Mouse (Mus musculus): ENCODE data around the gene Gpbp1l1. TPM values are rescaled to one million over a fixed set of nuclear protein-coding genes. Genes with fewer than 3 reads are reported as not detected.

The Gpbp1l1 gene
- 25.1 and 31.5 TPM in 2 replicates for polyA plus RNA-seq (2015; fragmentation: Nextera tagmentation; extraction: Ambion mirVana)

GRCm38 (mm10) chr4:116557306-116558121 lies at the start of gene Gpbp1l1:
Gene Gpbp1l1, plus strand, starts transcription at chr4:116557658.
- Histone ChIP-seq H3K4me1 (ENCODE audit: control insufficient read depth, insufficient read depth, low read length) (peaks cover 7% of the 10 kb centered on the region; the same call in 1 of the 2 replicates), H3K9me3 (replicated peaks; ENCODE audit: control insufficient read depth, low read length) (no peaks in the 10 kb centered on the region), H3K4me2 (ENCODE audit: low read depth, low read length) (peak within 1 kb of the TSS; percentile 78), H3K4me3 (ENCODE audit: low read length) (peak within 1 kb of the TSS; percentile 87), H3K27me3 (ENCODE audit: control insufficient read depth, insufficient read depth, low read length) (no peaks in the 10 kb centered on the region), H3K27ac (ENCODE audit: low read length) (peak within 1 kb of the TSS; percentile 98), H3K9ac (ENCODE audit: low read length) (peak within 1 kb of the TSS; percentile 94), H3K36me3 (ENCODE audit: control insufficient read depth, insufficient read depth) (peaks cover 6% of the 10 kb centered on the region)
- peak; percentile 97 for ATAC-seq (replicated peaks; ENCODE audit: extremely low read depth, insufficient read depth, low FRiP score)
- under 1% methylated on average over 77 of the region's 78 CpGs for WGBS

- H3K4me2 ChIP-seq (ENCODE audit: low read depth, low read length): no peak overlapping the region
- no peak overlapping the region for H3K9ac ChIP-seq (ENCODE audit: low read length)
- H3K9me3 ChIP-seq (replicated peaks; ENCODE audit: control insufficient read depth, low read length): no peaks in the 10 kb centered on the region; the same call in 1 of the 2 replicates
- no peaks in the 10 kb centered on the region for H3K4me1 ChIP-seq (ENCODE audit: control insufficient read depth, insufficient read depth, low read length)
- H3K4me3 ChIP-seq (ENCODE audit: low read length): no peak overlapping the region
- peaks cover 11% of the 10 kb centered on the region for H3K36me3 ChIP-seq (ENCODE audit: control insufficient read depth, insufficient read depth)
- no peak overlapping the region for H3K27ac ChIP-seq (ENCODE audit: low read length)
- 59% methylated on average over 2 of the region's 2 CpGs for WGBS
- no peak for ATAC-seq (replicated peaks; ENCODE audit: extremely low read depth, insufficient read depth, low FRiP score)
- no peaks in the 10 kb centered on the region for H3K27me3 ChIP-seq (ENCODE audit: control insufficient read depth, insufficient read depth, low read length)
Observed at GRCm38 (mm10) chr4:116531109-116531508, 26.3 kb upstream of the Gpbp1l1 start.

DNA sequence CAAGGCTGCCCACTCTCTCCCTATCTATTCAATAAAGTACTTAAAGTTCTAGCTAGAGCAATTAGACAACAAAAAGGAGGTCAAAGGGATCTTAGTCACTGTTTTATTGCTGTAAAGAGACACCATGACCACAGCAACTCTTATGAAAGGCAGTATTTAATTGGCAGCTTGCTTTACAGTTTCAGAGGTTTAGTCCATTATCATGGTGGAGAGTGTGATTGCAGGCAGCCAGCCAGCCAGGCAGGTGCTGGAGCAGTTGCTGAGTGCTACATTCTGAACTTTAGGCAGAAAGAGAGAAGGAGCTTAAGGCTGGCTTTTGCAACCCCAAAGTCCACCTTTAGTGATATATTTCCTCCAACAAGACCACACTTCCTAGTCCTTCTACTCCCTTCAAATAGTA lies 21.1 kb upstream of the Gpbp1l1 start:
- Histone ChIP-seq H3K4me1 (ENCODE audit: control insufficient read depth, insufficient read depth, low read length) (no peaks in the 10 kb centered on the region), H3K9me3 (replicated peaks; ENCODE audit: control insufficient read depth, low read length) (no peaks in the 10 kb centered on the region; the same call in 1 of the 2 replicates), H3K27ac (ENCODE audit: low read length) (no peak overlapping the region), H3K4me3 (ENCODE audit: low read length) (no peak overlapping the region), H3K4me2 (ENCODE audit: low read depth, low read length) (no peak overlapping the region), H3K27me3 (ENCODE audit: control insufficient read depth, insufficient read depth, low read length) (no peaks in the 10 kb centered on the region), H3K36me3 (ENCODE audit: control insufficient read depth, insufficient read depth) (peaks cover 9% of the 10 kb centered on the region), H3K9ac (ENCODE audit: low read length) (no peak overlapping the region)
- no peak for ATAC-seq (replicated peaks; ENCODE audit: extremely low read depth, insufficient read depth, low FRiP score)

- H3K9ac ChIP-seq (ENCODE audit: low read length): no peak overlapping the region
- no peak overlapping the region for H3K27ac ChIP-seq (ENCODE audit: low read length)
- no peaks in the 10 kb centered on the region; the same call in 1 of the 2 replicates for H3K9me3 ChIP-seq (replicated peaks; ENCODE audit: control insufficient read depth, low read length)
- no peak for ATAC-seq (replicated peaks; ENCODE audit: extremely low read depth, insufficient read depth, low FRiP score)
- no peaks in the 10 kb centered on the region for H3K4me1 ChIP-seq (ENCODE audit: control insufficient read depth, insufficient read depth, low read length)
- WGBS: 86% methylated on average over 3 of the region's 3 CpGs
- no peak overlapping the region for H3K4me2 ChIP-seq (ENCODE audit: low read depth, low read length)
- H3K27me3 ChIP-seq (ENCODE audit: control insufficient read depth, insufficient read depth, low read length): no peaks in the 10 kb centered on the region
- peaks cover 10% of the 10 kb centered on the region for H3K36me3 ChIP-seq (ENCODE audit: control insufficient read depth, insufficient read depth)
- H3K4me3 ChIP-seq (ENCODE audit: low read length): no peak overlapping the region
Observed at GRCm38 (mm10) chr4:116537737-116538136, 19.7 kb upstream of the Gpbp1l1 start.

GRCm38 (mm10) chr4:116550432-116550831 lies 7.0 kb upstream of the Gpbp1l1 start:
- H3K9ac ChIP-seq (ENCODE audit: low read length): no peak overlapping the region
- no peaks in the 10 kb centered on the region for H3K27me3 ChIP-seq (ENCODE audit: control insufficient read depth, insufficient read depth, low read length)
- H3K27ac ChIP-seq (ENCODE audit: low read length): no peak overlapping the region
- ATAC-seq (replicated peaks; ENCODE audit: extremely low read depth, insufficient read depth, low FRiP score): no peak
- no peaks in the 10 kb centered on the region for H3K4me1 ChIP-seq (ENCODE audit: control insufficient read depth, insufficient read depth, low read length)
- no peak overlapping the region for H3K4me2 ChIP-seq (ENCODE audit: low read depth, low read length)
- peaks cover 8% of the 10 kb centered on the region for H3K36me3 ChIP-seq (ENCODE audit: control insufficient read depth, insufficient read depth)
- WGBS: 59% methylated on average over 1 of the region's 1 CpGs
- no peak overlapping the region for H3K4me3 ChIP-seq (ENCODE audit: low read length)
- no peaks in the 10 kb centered on the region for H3K9me3 ChIP-seq (replicated peaks; ENCODE audit: control insufficient read depth, low read length)

DNA sequence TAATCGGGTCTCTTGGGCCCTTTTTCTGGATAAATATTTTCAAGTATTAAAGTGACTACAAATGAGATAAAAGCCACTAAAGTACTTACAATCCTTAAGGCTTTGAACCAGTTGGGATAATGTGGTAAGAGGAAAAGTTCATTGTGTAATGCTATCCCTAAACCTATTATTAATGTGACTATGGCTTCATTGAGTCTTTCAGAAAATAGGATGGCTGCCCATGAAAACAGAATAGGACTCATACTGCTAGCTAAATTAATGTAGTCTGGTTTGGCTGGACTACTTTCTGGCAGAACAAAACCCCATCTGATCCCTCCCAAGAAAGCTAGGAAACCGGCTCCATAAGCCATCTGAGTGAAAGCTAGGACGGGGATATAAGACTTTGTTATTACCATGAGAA lies 4.4 kb upstream of the Gpbp1l1 start:
- Histone ChIP-seq H3K9ac (ENCODE audit: low read length) (no peak overlapping the region), H3K27me3 (ENCODE audit: control insufficient read depth, insufficient read depth, low read length) (no peaks in the 10 kb centered on the region), H3K4me2 (ENCODE audit: low read depth, low read length) (no peak overlapping the region), H3K9me3 (replicated peaks; ENCODE audit: control insufficient read depth, low read length) (no peaks in the 10 kb centered on the region), H3K27ac (ENCODE audit: low read length) (no peak overlapping the region), H3K4me3 (ENCODE audit: low read length) (no peak overlapping the region), H3K4me1 (ENCODE audit: control insufficient read depth, insufficient read depth, low read length) (no peaks in the 10 kb centered on the region), H3K36me3 (ENCODE audit: control insufficient read depth, insufficient read depth) (peaks cover 8% of the 10 kb centered on the region)
- WGBS: 85% methylated on average over 3 of the region's 3 CpGs
- no peak for ATAC-seq (replicated peaks; ENCODE audit: extremely low read depth, insufficient read depth, low FRiP score)

DNA sequence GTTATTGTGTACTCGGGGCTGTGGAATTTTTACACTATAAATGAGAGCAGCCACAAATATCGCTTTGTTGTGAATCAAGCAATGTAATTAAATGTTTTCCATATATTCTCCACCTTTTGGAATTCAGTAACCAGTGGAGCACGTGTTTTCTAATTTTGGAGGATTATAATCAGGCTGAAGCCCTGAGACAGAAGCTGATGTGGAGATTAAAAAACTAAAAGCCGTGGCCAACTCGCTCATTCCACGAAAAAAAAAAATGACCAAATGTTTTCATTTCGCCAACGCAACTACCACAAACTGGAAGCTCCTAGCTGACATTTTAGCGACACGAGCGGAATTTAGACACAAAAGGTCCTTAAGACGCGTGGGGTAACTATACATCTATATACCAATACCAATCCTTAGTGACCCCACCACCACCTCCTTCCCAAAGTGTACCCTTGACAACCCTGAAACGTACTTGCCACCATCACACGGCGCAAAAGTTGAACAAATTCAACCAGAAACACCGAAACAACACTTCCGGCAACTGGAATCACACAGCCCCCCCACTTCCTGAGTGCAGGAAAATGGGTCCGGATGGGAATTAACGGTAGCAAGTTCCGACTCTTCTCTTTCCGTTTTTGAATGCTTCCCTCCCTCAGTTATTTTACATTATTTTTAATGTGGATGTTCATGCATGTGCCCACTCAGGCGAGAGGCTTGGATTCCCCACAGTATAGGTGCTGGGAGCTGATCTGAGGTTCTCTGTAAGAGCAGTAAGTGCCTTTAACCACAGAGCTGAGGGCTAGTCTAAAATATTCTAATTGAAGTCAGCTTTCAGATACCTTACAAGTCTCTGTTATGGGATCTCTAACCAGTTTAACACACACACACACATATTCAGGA lies 1.8 kb upstream of the Gpbp1l1 start, which contains the start of gene Tmem69:
Gene Tmem69, minus strand, starts transcription at position 524 of the 888 bp plus-strand sequence.
- peak within 1 kb of the TSS; percentile 68 for H3K4me2 ChIP-seq (ENCODE audit: low read depth, low read length)
- no peaks in the 10 kb centered on the region for H3K9me3 ChIP-seq (replicated peaks; ENCODE audit: control insufficient read depth, low read length)
- WGBS: 3% methylated on average over 23 of the region's 23 CpGs
- peak within 1 kb of the TSS; percentile 87 for H3K4me3 ChIP-seq (ENCODE audit: low read length)
- ATAC-seq (replicated peaks; ENCODE audit: extremely low read depth, insufficient read depth, low FRiP score): no peak
- H3K27ac ChIP-seq (ENCODE audit: low read length): peak within 1 kb of the TSS; percentile 98
- peaks cover 8% of the 10 kb centered on the region for H3K36me3 ChIP-seq (ENCODE audit: control insufficient read depth, insufficient read depth)
- H3K27me3 ChIP-seq (ENCODE audit: control insufficient read depth, insufficient read depth, low read length): no peaks in the 10 kb centered on the region
- H3K4me1 ChIP-seq (ENCODE audit: control insufficient read depth, insufficient read depth, low read length): peaks cover 7% of the 10 kb centered on the region; the same call in 1 of the 2 replicates
- H3K9ac ChIP-seq (ENCODE audit: low read length): peak within 1 kb of the TSS; percentile 92

DNA sequence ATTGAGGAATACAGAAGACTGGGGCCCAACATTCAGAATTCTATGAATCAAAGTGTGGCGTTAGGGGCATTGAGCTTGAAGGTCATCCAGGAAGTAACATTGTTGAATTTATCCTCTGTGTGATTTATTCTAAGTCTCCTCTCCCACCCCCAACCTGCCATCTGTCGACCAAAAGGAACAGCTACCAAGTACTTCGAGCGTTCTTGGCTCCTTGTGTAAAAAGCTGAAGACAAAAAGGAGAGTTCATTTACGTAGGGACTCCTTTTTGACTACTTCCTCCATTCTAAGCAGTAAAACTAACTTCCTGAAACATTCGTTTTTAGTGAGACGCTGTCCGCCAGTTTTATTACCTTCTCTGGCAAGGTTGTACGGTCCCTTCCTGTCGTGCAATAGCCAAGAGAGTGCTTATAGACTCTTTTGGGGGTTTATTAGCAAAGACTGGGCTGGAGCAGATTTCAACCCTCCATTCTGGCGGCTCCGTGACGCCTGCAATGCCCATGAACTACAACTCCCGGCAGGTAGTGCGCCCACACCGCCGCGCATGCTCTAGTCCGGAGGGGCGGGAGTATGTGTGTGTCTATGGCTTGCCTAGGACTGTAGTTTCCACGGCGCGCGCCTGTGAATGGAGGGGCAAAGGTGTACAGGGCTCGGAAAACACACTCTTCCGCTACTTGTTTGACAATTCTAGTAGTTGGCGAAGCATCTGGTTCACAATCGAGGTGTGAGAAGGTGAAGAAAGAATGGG lies 725 bp upstream of the Gpbp1l1 start:
- ATAC-seq (replicated peaks; ENCODE audit: extremely low read depth, insufficient read depth, low FRiP score): peak; percentile 94
- Histone ChIP-seq H3K4me2 (ENCODE audit: low read depth, low read length) (peak overlapping the region; percentile 68), H3K4me3 (ENCODE audit: low read length) (peak overlapping the region; percentile 87), H3K36me3 (ENCODE audit: control insufficient read depth, insufficient read depth) (peaks cover 8% of the 10 kb centered on the region), H3K9me3 (replicated peaks; ENCODE audit: control insufficient read depth, low read length) (no peaks in the 10 kb centered on the region), H3K27me3 (ENCODE audit: control insufficient read depth, insufficient read depth, low read length) (no peaks in the 10 kb centered on the region), H3K9ac (ENCODE audit: low read length) (peak overlapping the region; percentile 92), H3K4me1 (ENCODE audit: control insufficient read depth, insufficient read depth, low read length) (peaks cover 7% of the 10 kb centered on the region; the same call in 1 of the 2 replicates), H3K27ac (ENCODE audit: low read length) (peak overlapping the region; percentile 98)
- WGBS: under 1% methylated on average over 28 of the region's 28 CpGs

Measured in heart, embryonic 16.5 days (tissue).